ENCODE assay signal across 8 mouse cellular contexts in the genomic region with DNA sequence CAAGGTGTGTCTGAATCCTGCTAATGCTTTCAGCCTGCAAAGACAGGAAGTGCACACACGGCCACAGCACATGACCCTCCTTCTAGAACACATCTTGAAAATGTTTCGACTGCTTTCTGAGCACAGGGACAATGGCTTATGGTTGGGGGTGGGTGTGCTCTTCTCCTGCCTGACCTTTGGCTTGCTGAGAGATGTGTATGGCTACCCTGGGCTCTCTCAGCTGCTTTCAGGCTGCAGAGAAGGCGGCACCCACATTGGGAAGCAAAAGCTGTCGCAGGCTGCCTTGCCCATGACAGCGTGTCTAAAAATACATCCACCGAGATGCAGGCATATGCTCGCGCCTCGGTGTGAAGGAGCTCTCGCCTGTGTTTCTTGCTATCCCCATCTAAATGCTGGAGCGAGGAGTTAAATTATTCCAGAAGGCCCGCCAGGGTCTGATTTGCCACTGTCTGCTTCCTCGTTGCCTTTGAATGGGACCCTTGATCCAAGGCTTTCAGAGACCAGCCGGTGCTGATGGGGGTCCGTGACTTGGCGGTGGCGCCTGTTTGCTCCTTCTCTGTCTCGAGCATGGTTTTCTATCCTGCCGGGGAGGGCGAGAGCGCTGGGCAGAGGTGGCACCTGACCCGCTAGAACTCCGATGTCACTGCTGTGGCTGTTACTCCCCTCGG.
DNase-seq lines count a peak whose midpoint lies in the region; ATAC-seq lines count a peak whose summit lies in the region.

No protein-coding gene starts in this region.

- peak overlapping the region; percentile 59 for H3K4me2 ChIP-seq in hindbrain, embryonic 15.5 days
- peak overlapping the region; percentile 60 for H3K4me2 ChIP-seq in limb, embryonic 11.5 days (ENCODE audit: low read depth, severe bottlenecking)
- peak overlapping the region; percentile 62 for H3K4me2 ChIP-seq in neural tube, embryonic 15.5 days

- H3K36me3 ChIP-seq in hindbrain, embryonic 15.5 days: no peaks in the 10 kb centered on the region
- H3K36me3 ChIP-seq in limb, embryonic 11.5 days (ENCODE audit: control insufficient read depth, insufficient read depth, low read length): no peaks in the 10 kb centered on the region
- H3K36me3 ChIP-seq in neural tube, embryonic 15.5 days: no peaks in the 10 kb centered on the region

- peak overlapping the region; percentile 97 for H3K27ac ChIP-seq in hindbrain, embryonic 15.5 days (replicated peaks)
- H3K27ac ChIP-seq in limb, embryonic 11.5 days (replicated peaks; ENCODE audit: low read depth, low read length): peak overlapping the region; percentile 90
- peak overlapping the region; percentile 93 for H3K27ac ChIP-seq in neural tube, embryonic 15.5 days (replicated peaks)

- no peaks in the 10 kb centered on the region for H3K27me3 ChIP-seq in hindbrain, embryonic 15.5 days
- H3K27me3 ChIP-seq in limb, embryonic 11.5 days (ENCODE audit: control insufficient read depth, insufficient read depth, low read length): no peaks in the 10 kb centered on the region
- H3K27me3 ChIP-seq in neural tube, embryonic 15.5 days (replicated peaks): no peaks in the 10 kb centered on the region

- peaks cover 60% of the 10 kb centered on the region for H3K4me1 ChIP-seq in hindbrain, embryonic 15.5 days (replicated peaks)
- peaks cover 10% of the 10 kb centered on the region for H3K4me1 ChIP-seq in limb, embryonic 11.5 days (ENCODE audit: control insufficient read depth, insufficient read depth, low read length)
- peaks cover 59% of the 10 kb centered on the region for H3K4me1 ChIP-seq in neural tube, embryonic 15.5 days

- WGBS in hindbrain, embryonic 15.5 days: 2% methylated on average over 24 of the region's 24 CpGs
- 9% methylated on average over 24 of the region's 24 CpGs for WGBS in limb, embryonic 11.5 days
- 2% methylated on average over 24 of the region's 24 CpGs for WGBS in neural tube, embryonic 15.5 days

- DNase-seq in adrenal gland, postnatal 36 days: peak; percentile 5 to 10
- no peak for DNase-seq in adrenal gland, adult 18-20 months (ENCODE audit: low spot score in 2 of 2)
- DNase-seq in cerebellum, postnatal 25 days: peak; percentile 42 to 47
- peak; percentile 84 to 91 for DNase-seq in frontal cortex, postnatal 36 days (ENCODE audit: low spot score in 2 of 2)
- DNase-seq in limb, embryonic 11.5 days (ENCODE audit: low spot score): peak; percentile 68
- no peak for DNase-seq in B cell, adult 2 months

- peak overlapping the region; percentile 38 for H3K4me3 ChIP-seq in hindbrain, embryonic 15.5 days
- peak overlapping the region; percentile 33 for H3K4me3 ChIP-seq in limb, embryonic 11.5 days (ENCODE audit: low read depth, low read length)
- peak overlapping the region; percentile 38 for H3K4me3 ChIP-seq in neural tube, embryonic 15.5 days (replicated peaks)

- peak overlapping the region; percentile 65 for H3K9ac ChIP-seq in hindbrain, embryonic 15.5 days
- H3K9ac ChIP-seq in limb, embryonic 11.5 days (ENCODE audit: low read length): peak overlapping the region; percentile 68
- peak overlapping the region; percentile 70 for H3K9ac ChIP-seq in neural tube, embryonic 15.5 days (replicated peaks)

- H3K9me3 ChIP-seq in hindbrain, embryonic 15.5 days: no peaks in the 10 kb centered on the region
- H3K9me3 ChIP-seq in limb, embryonic 11.5 days (ENCODE audit: control insufficient read depth, low read length): no peaks in the 10 kb centered on the region
- H3K9me3 ChIP-seq in neural tube, embryonic 15.5 days (replicated peaks): no peaks in the 10 kb centered on the region

- ATAC-seq in hindbrain, embryonic 15.5 days (ENCODE audit: low FRiP score, low read depth): peak; percentile 77
- 0 out of 2 replicates have a peak, but pooled peaks have one; percentile 51 for ATAC-seq in limb, embryonic 11.5 days (ENCODE audit: insufficient number of reproducible peaks, low FRiP score, low TSS enrichment, low read depth)
- peak; percentile 54 for ATAC-seq in neural tube, embryonic 15.5 days (ENCODE audit: low FRiP score)

Comparison
In these comparisons a context has a peak if more than half of its experiments do, and no peak if none do; other contexts are left out.
1. DNase-seq: peak in adrenal gland, postnatal 36 days (2 of 2), cerebellum, postnatal 25 days (2 of 2), frontal cortex, postnatal 36 days (2 of 2) and limb, embryonic 11.5 days (single experiment); none in adrenal gland, adult 18-20 months (0 of 2) and B cell, adult 2 months (0 of 2).
2. Peak in every context shown above with its lines, with median percentiles within 50 percentile points of each other: ATAC-seq, H3K27ac ChIP-seq, H3K4me2 ChIP-seq, H3K4me3 ChIP-seq and H3K9ac ChIP-seq.